Mouse (Mus musculus) thymus, adult 2 months (tissue): ENCODE data around the gene Slc25a42. TPM values are rescaled to one million over a fixed set of nuclear protein-coding genes. Genes with fewer than 3 reads are reported as not detected.

ENCODE experiments used
- DNase-seq: peaks from one replicate; pipeline ENCODE4 v3.0.0; 2021
- H3K27ac ChIP-seq: fragments of 200-500 bp; 2 replicates; pipeline ENCODE4 v1.5.1; 2012; ENCODE audit warnings: low read length, control low read depth; ENCODE audit not compliant: control insufficient read depth, insufficient read depth
- H3K27me3 ChIP-seq: fragments of 200-500 bp; 2 replicates; pipeline ENCODE4 v1.6.1; 2012; ENCODE audit warnings: mild to moderate bottlenecking, low read length, moderate library complexity, mixed read lengths; ENCODE audit not compliant: control insufficient read depth, insufficient read depth
- H3K36me3 ChIP-seq: fragments of 200-500 bp; 2 replicates; pipeline ENCODE4 v1.6.1; 2012; ENCODE audit warnings: mild to moderate bottlenecking, low read length, moderate library complexity; ENCODE audit not compliant: control insufficient read depth, insufficient read depth
- H3K4me1 ChIP-seq: fragments of 200-500 bp; replicated peaks from 2 replicates; pipeline ENCODE4 v1.6.1; 2012; ENCODE audit warnings: low read length; ENCODE audit not compliant: control insufficient read depth, insufficient read depth
- H3K4me3 ChIP-seq: fragments of 200-500 bp; 2 replicates; pipeline ENCODE4 v1.5.1; 2012; ENCODE audit warnings: mild to moderate bottlenecking, low read length, control low read depth, moderate library complexity; ENCODE audit not compliant: control insufficient read depth, insufficient read depth
- CTCF ChIP-seq: fragments of 200-500 bp; IDR thresholded peaks from 2 replicates; pipeline ENCODE4 v1.5.1; 2012; ENCODE audit warnings: mild to moderate bottlenecking, control low read depth, low read length, moderate library complexity, borderline replicate concordance; ENCODE audit not compliant: control insufficient read depth, poor library complexity, insufficient read depth; ENCODE audit errors: extremely low read depth
- POLR2A ChIP-seq: fragments of 200-500 bp; IDR thresholded peaks from 2 replicates; pipeline ENCODE4 v1.6.1; 2012; ENCODE audit warnings: mild to moderate bottlenecking, low read length, control low read depth, moderate library complexity; ENCODE audit not compliant: control insufficient read depth, poor library complexity, insufficient read depth; ENCODE audit errors: extremely low read depth
- WGBS: fragments of 180-500 bp; shearing (Covaris S2); methylation state at CpG from one replicate; pipeline ENCODE4 v1.1.7; 2018; 5-methylcytosine and 5-hydroxymethylcytosine counted together
- polyA plus RNA-seq: library from polyadenylated mRNA; depleted of rRNA; stranded (reverse); fragments of >200 nt; gene quantifications from 2 replicates; pipeline ENCODE4 v1.2.3, GENCODE M21; 2012

Gene Slc25a42
- polyA plus RNA-seq, 1 experiment: 66.6 TPM

DNA sequence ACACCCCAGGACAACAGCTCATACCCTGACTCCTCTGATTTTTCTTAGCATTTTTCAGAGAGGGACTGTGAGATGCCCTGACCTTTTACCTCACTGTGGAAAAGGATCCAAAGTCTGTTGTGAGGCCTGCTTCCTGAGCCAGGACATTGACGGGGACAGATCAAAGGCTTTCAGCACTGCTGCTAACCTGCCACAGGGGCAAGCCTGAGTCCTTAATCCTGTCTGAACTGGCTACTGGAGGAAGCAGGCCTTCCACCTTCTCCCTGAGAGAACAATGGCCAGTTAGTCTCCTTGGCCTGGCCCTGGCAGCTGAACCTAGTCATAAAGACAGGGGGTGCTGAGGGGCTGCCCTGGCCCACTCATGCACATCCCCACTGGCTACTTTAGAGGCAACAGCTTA lies 4.0 kb downstream of the Slc25a42 start:
- no peak overlapping the region for H3K4me3 ChIP-seq
- TF ChIP-seq CTCF (no peak), POLR2A (no peak)
- H3K27ac ChIP-seq: no peak overlapping the region
- H3K4me1 ChIP-seq: no peaks in the 10 kb centered on the region; the same call in 1 of the 2 replicates
- H3K27me3 ChIP-seq: no peaks in the 10 kb centered on the region
- no peak for DNase-seq
- WGBS: 95% methylated on average over 1 of the region's 1 CpGs
- H3K36me3 ChIP-seq: no peaks in the 10 kb centered on the region

DNA sequence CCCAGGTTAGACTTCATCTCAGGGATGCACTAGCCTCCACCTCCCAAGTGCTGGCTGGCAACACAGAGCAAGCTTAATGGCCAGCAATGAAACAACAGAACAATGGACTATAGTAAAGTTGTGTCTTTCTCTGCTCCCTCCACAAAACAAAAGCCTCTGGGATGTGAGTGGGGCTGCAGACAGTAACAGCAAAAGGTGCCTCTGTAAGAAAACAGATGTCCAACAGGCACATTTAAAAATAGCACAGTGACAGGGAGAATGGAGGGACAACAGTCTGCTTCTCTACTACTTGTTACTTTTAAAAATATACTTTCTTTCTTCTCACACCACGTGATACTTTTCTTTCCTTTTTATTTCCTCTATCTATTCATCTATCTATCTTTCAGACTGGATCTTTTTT lies 7.3 kb downstream of the Slc25a42 start:
- WGBS: 76% methylated on average over 1 of the region's 1 CpGs
- TF ChIP-seq CTCF (no peak), POLR2A (no peak)
- H3K4me1 ChIP-seq: no peaks in the 10 kb centered on the region

DNA sequence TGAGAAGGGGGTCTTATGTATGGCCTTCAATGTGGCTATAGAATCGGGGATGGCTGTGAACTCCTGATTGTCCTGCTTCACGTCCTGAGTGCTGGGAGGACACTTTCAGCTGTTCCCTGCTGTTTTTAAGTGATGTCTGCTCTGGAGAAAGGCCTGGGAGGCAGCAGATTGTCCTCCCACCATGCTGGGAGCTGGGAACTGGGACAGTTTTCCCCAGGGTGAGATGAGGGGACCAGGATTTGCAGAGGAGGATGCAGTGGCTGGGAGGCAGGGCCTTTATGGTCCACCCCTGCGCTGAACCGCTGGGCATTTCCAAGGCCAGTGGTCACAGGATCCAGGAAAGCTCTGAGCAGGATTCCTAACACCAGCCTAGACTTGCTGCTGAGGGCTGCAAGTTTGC lies 9.0 kb downstream of the Slc25a42 start:
- Histone ChIP-seq H3K4me1 (no peaks in the 10 kb centered on the region), H3K27ac (no peak overlapping the region), H3K27me3 (no peaks in the 10 kb centered on the region), H3K4me3 (no peak overlapping the region), H3K36me3 (no peaks in the 10 kb centered on the region)
- DNase-seq: no peak
- WGBS: 93% methylated on average over 4 of the region's 4 CpGs
- TF ChIP-seq POLR2A (no peak), CTCF (no peak)

More for the DNA sequence above, 7.3 kb downstream of the Slc25a42 start:
- Histone ChIP-seq H3K36me3 (no peaks in the 10 kb centered on the region), H3K4me3 (no peak overlapping the region), H3K27ac (no peak overlapping the region), H3K27me3 (no peaks in the 10 kb centered on the region)
- DNase-seq: no peak

DNA sequence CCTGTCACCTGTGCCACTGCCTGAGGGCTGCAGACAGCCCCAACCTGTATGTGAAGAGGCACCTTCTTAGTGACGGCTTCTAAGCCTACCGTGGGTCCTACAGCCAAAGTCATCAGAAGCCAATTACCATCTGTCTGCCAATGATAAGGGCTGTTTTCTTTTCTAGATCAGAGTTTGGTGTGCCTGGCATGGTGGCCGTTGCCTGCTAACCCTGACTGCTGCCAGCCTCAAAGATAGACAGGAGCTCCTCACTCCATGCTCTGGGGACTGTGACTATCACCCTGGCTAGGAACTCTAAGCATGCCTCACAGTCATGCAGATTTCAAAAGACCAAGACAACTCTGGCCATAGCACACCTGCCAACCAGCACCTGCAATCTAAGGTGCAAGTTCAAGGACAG lies 10.7 kb downstream of the Slc25a42 start:
- no peak overlapping the region for H3K27ac ChIP-seq
- TF ChIP-seq POLR2A (no peak), CTCF (no peak)
- WGBS: 95% methylated on average over 3 of the region's 3 CpGs
- H3K4me3 ChIP-seq: no peak overlapping the region
- no peaks in the 10 kb centered on the region for H3K4me1 ChIP-seq
- H3K36me3 ChIP-seq: no peaks in the 10 kb centered on the region
- H3K27me3 ChIP-seq: no peaks in the 10 kb centered on the region
- no peak for DNase-seq

DNA sequence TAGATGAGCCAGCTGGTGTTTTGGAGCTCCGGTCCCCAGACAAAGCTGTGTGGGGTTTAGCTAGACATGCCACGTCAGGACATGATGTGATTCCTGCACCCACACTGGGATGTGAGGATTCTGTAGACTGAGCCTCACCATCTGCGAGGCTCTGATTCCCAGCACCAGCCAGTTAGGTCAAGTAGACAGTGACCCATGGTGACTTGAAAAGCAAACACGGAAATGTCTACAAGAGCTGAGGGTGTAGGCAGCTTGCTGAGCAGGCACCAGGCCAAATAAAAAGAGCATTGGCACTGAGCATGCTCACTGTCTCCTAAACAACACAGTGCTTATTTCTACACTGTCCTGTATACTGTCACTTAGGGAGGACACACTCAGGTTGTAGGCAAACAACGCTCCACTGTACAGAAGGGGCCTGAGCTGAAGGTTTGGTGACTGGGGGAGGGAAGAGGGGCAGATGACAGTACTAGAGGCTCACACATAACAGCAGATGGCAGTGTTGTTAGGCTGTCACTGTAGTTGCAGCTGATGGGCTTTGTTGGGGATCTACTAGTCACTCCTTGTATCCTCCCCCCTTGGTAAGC lies 11.9 kb downstream of the Slc25a42 start:
- no peak overlapping the region for H3K27ac ChIP-seq
- H3K27me3 ChIP-seq: no peaks in the 10 kb centered on the region
- no peaks in the 10 kb centered on the region for H3K4me1 ChIP-seq
- no peaks in the 10 kb centered on the region for H3K36me3 ChIP-seq
- H3K4me3 ChIP-seq: no peak overlapping the region
- TF ChIP-seq POLR2A: no peak
- peak; percentile 24 for DNase-seq
- 89% methylated on average over 5 of the region's 5 CpGs for WGBS

DNA sequence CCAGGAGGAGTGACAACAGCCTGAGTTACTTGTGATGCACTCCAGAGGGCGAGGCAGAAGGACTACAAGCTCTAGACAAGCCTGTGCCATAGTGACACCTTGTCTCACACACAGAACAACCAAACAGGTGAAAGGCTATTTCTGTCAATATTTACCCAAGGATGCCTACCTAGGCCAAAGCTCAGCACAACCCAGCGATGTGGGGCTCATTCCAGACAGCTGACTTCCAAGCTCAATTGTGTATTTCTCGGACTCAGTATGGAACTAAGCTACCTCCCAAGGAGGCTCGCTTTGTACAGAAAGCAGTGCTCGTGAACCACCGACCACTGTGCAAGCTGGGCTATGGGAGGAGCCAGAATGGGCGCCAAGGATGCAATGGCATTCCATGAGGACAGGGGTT lies 14.5 kb downstream of the Slc25a42 start:
- Histone ChIP-seq H3K4me3 (no peak overlapping the region), H3K36me3 (no peaks in the 10 kb centered on the region), H3K4me1 (no peaks in the 10 kb centered on the region), H3K27ac (no peak overlapping the region), H3K27me3 (no peaks in the 10 kb centered on the region)
- no peak for DNase-seq
- 95% methylated on average over 7 of the region's 7 CpGs for WGBS
- TF ChIP-seq CTCF (no peak), POLR2A (no peak)

DNA sequence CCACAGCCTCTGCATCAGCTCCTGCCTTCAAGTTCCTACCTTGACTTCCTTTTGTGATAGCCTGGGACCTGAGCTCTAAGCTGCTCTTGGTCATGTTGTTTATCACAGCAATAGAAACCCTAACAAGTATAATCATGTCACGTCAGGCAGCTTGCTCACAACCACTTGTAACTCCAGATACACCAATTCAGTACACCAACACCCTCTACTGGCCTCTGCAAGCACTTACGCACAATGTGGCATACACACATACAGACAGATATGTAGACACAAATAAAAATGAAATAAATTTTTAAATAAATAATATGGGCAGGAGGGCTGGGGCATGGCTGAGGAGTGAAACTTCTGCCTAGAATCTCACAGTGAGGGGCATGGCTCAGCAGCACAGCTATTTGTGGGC lies 16.3 kb downstream of the Slc25a42 start:
- DNase-seq: no peak
- no peak for TF ChIP-seq POLR2A
- TF ChIP-seq CTCF: no peak
- no peaks in the 10 kb centered on the region for H3K36me3 ChIP-seq
- no peaks in the 10 kb centered on the region for H3K27me3 ChIP-seq
- no peaks in the 10 kb centered on the region for H3K4me1 ChIP-seq
- 96% methylated on average over 2 of the region's 2 CpGs for WGBS
- H3K27ac ChIP-seq: no peak overlapping the region
- H3K4me3 ChIP-seq: no peak overlapping the region
